Mouse (Mus musculus) ovary, adult 18-20 months (tissue): ENCODE measurements around the gene Arv1.

Experiments
- DNase-seq: peaks from one replicate; pipeline ENCODE4 v3.0.0; 2022; ENCODE audit warnings: low spot score, mixed read lengths

Arv1 gene

GRCm38 (mm10) chr8:124724301-124724700 is 2.4 kb downstream of the Arv1 start:
- DNase-seq = no peak

DNA sequence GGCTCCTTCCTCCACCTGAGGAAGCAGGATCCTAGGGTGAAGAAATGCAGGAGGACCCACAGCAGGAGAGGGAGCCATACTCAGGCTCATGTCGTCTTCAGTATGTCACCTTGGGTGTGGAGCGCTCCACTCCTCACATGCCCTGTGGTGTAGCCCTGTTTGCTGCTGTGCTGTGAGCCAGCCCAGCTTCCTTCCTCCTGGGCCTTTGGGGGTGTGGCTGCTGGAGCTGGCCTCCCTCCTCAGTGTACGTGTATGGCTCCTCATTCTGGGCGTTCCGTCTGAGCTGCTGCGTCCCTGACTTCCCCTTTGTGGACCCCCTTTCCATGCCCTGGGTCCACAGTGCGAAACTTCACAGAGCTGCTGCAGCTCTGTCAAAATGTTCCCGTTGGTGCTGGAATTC is 10.9 kb downstream of the Arv1 start:
- no peak for DNase-seq

GRCm38 (mm10) chr8:124735371-124735911 is 13.5 kb downstream of the Arv1 start:
- DNase-seq = no peak

GRCm38 (mm10) chr8:124739268-124739667 is 17.3 kb downstream of the Arv1 start:
- no peak for DNase-seq

DNA sequence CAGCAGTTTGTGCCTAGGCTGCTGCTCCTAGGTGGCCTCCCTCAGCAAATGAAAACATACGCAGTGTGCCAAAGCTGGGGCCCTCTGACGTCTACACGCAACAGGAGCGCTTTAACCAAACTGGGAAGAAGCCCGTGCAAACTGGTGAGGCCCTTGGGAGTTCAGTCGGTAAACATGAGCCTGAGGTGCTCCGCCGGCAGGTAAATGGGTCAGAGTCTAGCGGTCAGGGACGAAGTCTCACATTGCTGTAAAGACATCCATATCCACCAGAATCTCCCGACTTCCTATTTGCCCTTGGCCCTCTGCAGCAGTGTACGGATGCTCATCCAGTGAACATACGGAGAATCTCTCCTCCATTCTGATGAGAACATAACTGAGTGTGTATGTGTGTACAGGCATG is 24.7 kb downstream of the Arv1 start:
- DNase-seq = no peak

DNA sequence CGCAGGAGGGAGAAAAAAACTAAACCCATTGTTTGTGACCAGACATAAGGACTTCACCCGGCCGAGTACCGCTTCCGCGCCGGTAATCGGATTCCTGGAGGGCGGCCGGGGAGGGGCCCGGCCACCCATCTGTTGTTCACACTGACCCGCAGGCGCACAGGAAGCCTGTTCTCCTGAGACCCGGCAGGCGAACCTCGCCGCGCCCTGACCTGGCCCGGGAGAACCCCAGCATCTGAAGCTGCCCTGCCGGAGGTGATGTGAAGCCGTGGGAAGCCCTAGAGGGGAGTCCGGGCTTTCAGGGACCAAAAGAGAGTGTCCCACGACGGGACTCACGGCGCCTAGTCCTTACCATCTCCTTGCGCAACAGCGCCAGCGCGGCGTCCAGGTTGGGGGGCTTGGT is 29.3 kb downstream of the Arv1 start:
- no peak for DNase-seq

GRCm38 (mm10) chr8:124751709-124752173 is 29.8 kb downstream of the Arv1 start, which contains the start of gene Fam89a:
Gene Fam89a (minus strand): TSS chr8:124751832.
- DNase-seq = no peak

- DNase-seq = no peak
Observed at GRCm38 (mm10) chr8:124752325-124752862, 30.5 kb downstream of the Arv1 start.

- no peak for DNase-seq
Observed at GRCm38 (mm10) chr8:124754101-124754791, 32.3 kb downstream of the Arv1 start.

DNA sequence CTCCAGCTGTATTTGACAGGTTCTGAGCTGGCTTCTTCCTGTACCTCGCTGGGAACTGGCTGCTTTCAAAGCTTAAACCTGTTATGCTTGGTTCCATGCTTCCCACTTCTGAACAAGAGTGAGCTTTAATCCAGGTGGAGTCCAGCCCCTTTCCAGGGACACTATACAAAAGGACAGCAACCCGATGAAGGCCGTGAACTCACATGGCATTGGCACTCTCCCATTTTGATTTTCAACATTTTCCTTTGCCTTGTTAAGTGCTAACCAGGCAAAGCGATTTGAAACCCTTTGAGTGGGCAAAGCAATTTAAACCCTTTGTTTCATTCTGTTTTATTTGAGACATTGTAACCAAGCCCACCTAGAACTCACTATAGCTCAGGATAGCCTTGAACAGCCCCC is 32.9 kb downstream of the Arv1 start:
- no peak for DNase-seq

DNA sequence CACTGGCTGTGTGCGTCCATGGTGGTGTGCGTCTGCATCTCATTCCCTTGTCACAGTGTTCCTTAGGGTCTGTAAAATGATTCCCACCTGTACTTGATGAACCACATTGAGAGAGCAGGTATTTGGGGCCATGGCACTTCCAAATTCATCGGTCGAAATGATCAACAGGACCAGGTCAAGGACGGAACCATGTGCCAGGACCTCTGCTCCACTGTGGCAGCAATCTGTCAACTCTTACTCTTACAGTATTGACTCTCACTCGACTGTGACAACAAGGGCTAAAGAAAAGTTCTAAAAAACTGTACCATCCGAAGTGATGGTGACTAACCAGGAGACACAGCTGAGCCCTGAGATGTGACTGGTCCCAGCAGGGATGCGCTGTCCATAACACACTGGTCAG is 33.5 kb downstream of the Arv1 start:
- no peak for DNase-seq

DNA sequence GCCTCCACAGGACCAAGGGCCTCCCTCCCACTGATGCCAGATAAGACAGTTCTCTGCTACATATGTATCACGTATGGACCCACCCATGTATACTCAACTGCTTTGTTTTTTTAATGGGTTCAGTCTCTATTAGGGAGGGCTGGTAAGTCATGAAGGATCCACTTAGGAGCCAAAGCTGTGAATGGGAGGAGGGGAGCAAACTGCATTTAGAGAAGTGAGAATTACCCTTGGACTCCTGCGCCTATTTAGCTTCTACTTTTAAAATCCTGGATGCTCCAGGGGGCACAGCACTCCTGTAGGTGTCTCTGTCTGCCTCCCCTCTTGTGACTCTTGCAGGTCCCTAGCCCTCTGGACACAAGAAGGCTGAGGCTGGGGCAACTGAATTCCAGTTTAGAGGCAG is 34.2 kb downstream of the Arv1 start:
- DNase-seq = no peak

DNA sequence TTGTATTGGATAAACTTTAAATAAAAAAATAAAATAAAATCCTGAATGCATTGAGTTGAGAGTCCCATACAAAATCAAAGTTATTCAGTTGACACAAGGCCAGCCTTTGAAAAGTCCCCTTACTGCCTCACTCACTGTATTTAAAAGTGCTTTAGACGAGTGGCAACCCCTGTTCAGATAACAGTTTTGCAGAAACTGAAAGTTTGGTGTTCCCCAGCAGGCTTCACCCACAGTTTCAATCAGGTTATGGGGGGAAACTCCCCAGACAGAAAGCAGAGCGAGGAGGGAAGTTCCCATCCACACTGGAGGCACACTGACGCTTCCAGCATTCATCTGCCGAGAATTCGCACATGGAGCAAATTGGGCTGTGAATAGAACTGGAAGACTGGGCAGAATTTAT is 34.7 kb downstream of the Arv1 start:
- DNase-seq = no peak

- no peak for DNase-seq
Observed at GRCm38 (mm10) chr8:124758544-124758943, 36.6 kb downstream of the Arv1 start.

GRCm38 (mm10) chr8:124763061-124763460 is 41.1 kb downstream of the Arv1 start:
- no peak for DNase-seq

DNA sequence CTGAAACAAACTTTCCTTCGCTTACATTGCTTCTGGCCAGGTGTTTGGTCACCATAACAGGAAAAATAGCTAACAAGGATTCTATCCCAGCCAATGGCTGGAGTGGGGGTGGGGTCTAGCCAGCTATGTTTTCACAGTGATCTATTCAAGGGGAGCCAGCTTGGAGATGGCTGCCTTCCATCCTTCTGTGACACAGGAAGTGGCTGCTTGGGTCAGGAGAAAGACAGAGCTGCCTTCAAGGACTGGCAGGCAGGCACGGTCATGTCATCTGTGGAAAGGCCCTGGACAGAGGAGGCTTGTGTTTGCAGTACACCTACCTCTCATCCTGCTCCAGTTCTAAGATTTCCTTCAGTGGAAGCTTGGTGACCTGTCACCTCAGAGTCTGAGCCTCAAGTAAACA is 50.5 kb downstream of the Arv1 start:
- DNase-seq = no peak

DNA sequence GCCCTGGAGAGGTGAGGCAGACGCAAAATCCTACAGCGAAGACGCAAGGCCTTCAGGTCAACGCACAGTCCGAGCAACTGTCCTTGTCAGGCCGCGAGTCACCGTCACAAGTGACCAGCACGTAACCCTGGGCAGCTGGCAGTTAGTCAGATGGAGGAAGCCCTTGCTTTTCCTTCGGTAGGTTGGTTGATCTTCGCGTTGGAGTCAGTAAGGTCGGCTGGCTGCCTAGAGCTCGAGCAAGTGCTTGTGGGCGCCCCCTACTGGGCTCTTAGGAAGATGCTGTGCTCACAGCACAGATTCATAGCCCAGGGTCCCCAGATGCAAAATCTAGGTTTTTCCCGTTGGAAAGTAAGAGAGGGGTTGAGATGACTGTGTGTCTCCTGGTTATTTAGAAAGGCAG is 53.8 kb downstream of the Arv1 start:
- peak; percentile 22 for DNase-seq

- DNase-seq = no peak
Observed at GRCm38 (mm10) chr8:124780236-124780635, 58.3 kb downstream of the Arv1 start.

GRCm38 (mm10) chr8:124782431-124782830 is 60.5 kb downstream of the Arv1 start:
- no peak for DNase-seq

- no peak for DNase-seq
Observed at GRCm38 (mm10) chr8:124783228-124783627, 61.3 kb downstream of the Arv1 start.
